Comparison of ENCODE assay signal across 22 mouse cellular contexts in the genomic region with DNA sequence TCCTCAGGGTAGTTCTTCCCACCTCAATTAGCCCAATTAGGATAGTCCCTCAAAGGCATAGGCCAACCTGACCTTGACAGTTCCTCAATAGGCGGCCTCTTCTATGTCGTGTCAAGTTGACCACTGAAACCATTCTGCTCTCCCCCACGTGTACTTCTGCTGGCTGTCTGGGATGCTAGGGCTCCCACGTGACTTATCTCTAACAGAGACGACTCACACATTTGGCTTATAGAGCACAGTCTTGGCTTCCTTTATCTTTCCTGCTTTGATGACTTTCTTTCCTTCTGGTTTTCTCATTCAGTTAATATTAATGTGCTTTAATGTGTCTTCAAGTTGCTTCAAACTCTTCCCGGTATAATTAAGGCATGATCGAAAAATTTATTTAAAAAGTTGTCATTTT.
DNase-seq lines count a peak whose midpoint lies in the region; ATAC-seq and TF ChIP-seq lines count a peak whose summit lies in the region.
"Had no signal": no experiment of that assay in that cellular context is flagged by ENCODE, and none has a peak within 500 bp of the region (broad histone marks: within the 10 kb centered on the region; RNA-seq: fewer than 3 reads in every experiment).

No protein-coding gene starts in this region.

- H3K36me3 ChIP-seq in MEL (ENCODE audit: control insufficient read depth in 1 of 2, insufficient read depth in 2 of 2, low read length in 2 of 2) (no peaks in the 10 kb centered on the region), myocyte (ENCODE audit: control insufficient read depth, insufficient read depth) (no peaks in the 10 kb centered on the region)
- H3K36me3 ChIP-seq: embryonic facial prominence, embryonic 13.5 days; G1E; heart, embryonic 10.5 days; hindbrain, embryonic 13.5 days; intestine, embryonic 15.5 days had no signal

- H3K79me2 ChIP-seq in MEL (ENCODE audit: control insufficient read depth, insufficient read depth, low read length, poor library complexity) (no peaks in the 10 kb centered on the region), myocyte (ENCODE audit: control insufficient read depth, insufficient read depth) (no peaks in the 10 kb centered on the region)

- no peak for TF ChIP-seq CTCF in MEL (IDR thresholded peaks at IDR 0.05 in 2 of 3, conservative IDR thresholded peaks at IDR 0.05 in 1 of 3; ENCODE audit: control insufficient read depth in 1 of 3, insufficient read depth in 1 of 3, low read depth in 2 of 3, low read length in 3 of 3, poor library complexity in 1 of 3, severe bottlenecking in 1 of 3)

- no peak overlapping the region for H3K9ac ChIP-seq in MEL (ENCODE audit: control insufficient read depth, low read depth, low read length, poor library complexity, severe bottlenecking)
- H3K9ac ChIP-seq: embryonic facial prominence, embryonic 13.5 days; forebrain, embryonic 13.5 days; forebrain, postnatal 0 days; hindbrain, embryonic 13.5 days; intestine, embryonic 15.5 days had no signal

- no peak for ATAC-seq in frontal cortex, adult (ENCODE audit: low TSS enrichment)
- ATAC-seq: forebrain, embryonic 13.5 days; forebrain, postnatal 0 days; hindbrain, postnatal 0 days; intestine, embryonic 15.5 days had no signal

- TF ChIP-seq EP300 in MEL (IDR thresholded peaks at IDR 0.05; ENCODE audit: low read depth in 1 of 2, low read length in 2 of 2): no peak

- no peak for TF ChIP-seq POLR2A in MEL (IDR thresholded peaks at IDR 0.05; ENCODE audit: control insufficient read depth in 1 of 2, insufficient read depth in 1 of 2, low read depth in 1 of 2, low read length in 2 of 2, poor library complexity in 1 of 2)
- no peak for TF ChIP-seq POLR2A in myocyte (IDR thresholded peaks at IDR 0.05; ENCODE audit: insufficient read length, low read depth)

- H3K27ac ChIP-seq in MEL (ENCODE audit: control insufficient read depth, low read depth, low read length): no peak overlapping the region
- H3K27ac ChIP-seq: embryonic facial prominence, embryonic 13.5 days; forebrain, embryonic 13.5 days; heart, embryonic 10.5 days; hindbrain, embryonic 13.5 days; hindbrain, postnatal 0 days; intestine, embryonic 15.5 days had no signal

- H3K4me1 ChIP-seq in MEL (ENCODE audit: control insufficient read depth in 1 of 2, insufficient read depth in 2 of 2, low read length in 2 of 2): no peaks in the 10 kb centered on the region
- H3K4me1 ChIP-seq: forebrain, embryonic 13.5 days; heart, embryonic 10.5 days; hindbrain, embryonic 13.5 days had no signal

- DNase-seq in 3T3-L1 (ENCODE audit: low read depth, low spot score): peak; percentile 36
- peak; percentile 41 for DNase-seq in 416B (ENCODE audit: low read depth)
- DNase-seq in MEL (ENCODE audit: low read depth, low spot score): peak; percentile 15
- no peak for DNase-seq in MN1 (ENCODE audit: low spot score)
- DNase-seq: adrenal gland, adult 8-10 months; cerebellum, adult 11 months; cerebellum, adult 8-10 months; cerebellum, postnatal 14 days; forebrain, postnatal 0 days; gastrocnemius, postnatal 36 days; heart, adult 18-20 months; heart, postnatal 10 days; kidney, adult 18-20 months had no signal

- H3K4me2 ChIP-seq in myocyte (ENCODE audit: low read depth): no peak overlapping the region
- H3K4me2 ChIP-seq: embryonic facial prominence, embryonic 13.5 days; forebrain, embryonic 13.5 days; hindbrain, embryonic 13.5 days; intestine, embryonic 15.5 days had no signal

- no peak overlapping the region for H3ac ChIP-seq in myocyte (ENCODE audit: control insufficient read depth, insufficient read length)

- no peaks in the 10 kb centered on the region for H3K9me3 ChIP-seq in MEL (replicated peaks; ENCODE audit: insufficient read depth, low read length)
- H3K9me3 ChIP-seq: embryonic facial prominence, embryonic 13.5 days; forebrain, embryonic 13.5 days; G1E; heart, embryonic 10.5 days; hindbrain, embryonic 13.5 days; intestine, embryonic 15.5 days had no signal

- no peak overlapping the region for H3K4me3 ChIP-seq in MEL (ENCODE audit: control insufficient read depth in 1 of 2, insufficient read depth in 1 of 2, low read depth in 2 of 2, low read length in 2 of 2)
- H3K4me3 ChIP-seq in myocyte: no peak overlapping the region
- H3K4me3 ChIP-seq: embryonic facial prominence, embryonic 13.5 days; forebrain, embryonic 13.5 days; heart, embryonic 10.5 days; hindbrain, embryonic 13.5 days; intestine, embryonic 15.5 days had no signal

- no peaks in the 10 kb centered on the region for H3K27me3 ChIP-seq in MEL (ENCODE audit: control insufficient read depth in 1 of 2, insufficient read depth in 2 of 2, low read length in 2 of 2)
- H3K27me3 ChIP-seq in myocyte (ENCODE audit: control insufficient read depth, insufficient read depth, insufficient read length): no peaks in the 10 kb centered on the region
- H3K27me3 ChIP-seq: embryonic facial prominence, embryonic 13.5 days; forebrain, embryonic 13.5 days; hindbrain, embryonic 13.5 days; intestine, embryonic 15.5 days had no signal

- no peak for TF ChIP-seq RAD21 in MEL (IDR thresholded peaks at IDR 0.05; ENCODE audit: low read depth, low read length)

TF ChIP-seq in MEL, 35 proteins besides CTCF, POLR2A, EP300 and RAD21:
- TF ChIP-seq TAL1 (IDR thresholded peaks at IDR 0.05; ENCODE audit: low read length) (no peak), MAX (IDR thresholded peaks at IDR 0.05; ENCODE audit: low read length) (peak; percentile 48; the same call in 1 of the 2 replicates), JUND (IDR thresholded peaks at IDR 0.05; ENCODE audit: low read depth, low read length) (no peak), USF1 (IDR thresholded peaks at IDR 0.05; ENCODE audit: low read depth, low read length) (peak; percentile 64), MEF2A (IDR thresholded peaks at IDR 0.05; ENCODE audit: extremely low read depth, insufficient replicate concordance, low read depth, low read length, poor library complexity, severe bottlenecking) (no peak), SMC3 (IDR thresholded peaks at IDR 0.05; ENCODE audit: low read depth, low read length) (no peak), MYB (IDR thresholded peaks at IDR 0.05; ENCODE audit: low read depth, low read length) (no peak), BHLHE40 (IDR thresholded peaks at IDR 0.05; ENCODE audit: borderline replicate concordance, low read depth, low read length) (no peak)

TF ChIP-seq in myocyte, 11 proteins besides CTCF, POLR2A, EP300 and RAD21:
- TF ChIP-seq TCF12 (IDR thresholded peaks at IDR 0.05; ENCODE audit: insufficient read depth, poor library complexity, severe bottlenecking) (no peak), USF1 (IDR thresholded peaks at IDR 0.05; ENCODE audit: low read depth) (peak; percentile 34)
